Mouse (Mus musculus) hematopoietic stem cell, adult 5-6 weeks (primary cell): ENCODE data around the gene Ttc9c. TPM values are rescaled to one million over a fixed set of nuclear protein-coding genes. Genes with fewer than 3 reads are reported as not detected.

Experiments used
- ATAC-seq, 2 experiments: fragments of 125-278 bp in 1 of 2; replicated peaks in 1 of 2; 2 replicates each; pipeline ENCODE4 v1.8.0; 2016 to 2017; ENCODE audit warnings: inconsistent platforms in 2 of 2, mild to moderate bottlenecking in 2 of 2, moderate number of reproducible peaks in 2 of 2, low read depth in 1 of 2, moderate TSS enrichment in 1 of 2; ENCODE audit not compliant: low FRiP score in 2 of 2, poor library complexity in 2 of 2, severe bottlenecking in 2 of 2, insufficient read depth in 1 of 2, low TSS enrichment in 1 of 2
- total RNA-seq: library from RNA; stranded (forward); fragments of 172-1452, 232-1000 nt; gene quantifications from 2 replicates; pipeline ENCODE4 v1.2.3, GENCODE M21; 2017

Gene Ttc9c
- total RNA-seq, 1 experiment from 2014 or later, result 83.7 TPM

- no peak for ATAC-seq
Observed at GRCm38 (mm10) chr19:8798947-8799315, 20.2 kb downstream of the Ttc9c start.

- peak; percentile 67 to 77 for ATAC-seq
Observed at GRCm38 (mm10) chr19:8798264-8798946, 20.7 kb downstream of the Ttc9c start, which contains the start of gene Polr2g. Polr2g (minus strand) TSS chr19:8798577.

- no peak for ATAC-seq
Observed at GRCm38 (mm10) chr19:8790171-8790570, 29.0 kb downstream of the Ttc9c start.

GRCm38 (mm10) chr19:8789171-8789570, 30.0 kb downstream of the Ttc9c start:
- no peak for ATAC-seq

GRCm38 (mm10) chr19:8788521-8788920, 30.6 kb downstream of the Ttc9c start:
- ATAC-seq, result no peak

GRCm38 (mm10) chr19:8786008-8786781, 32.9 kb downstream of the Ttc9c start, which contains the start of gene Taf6l:
Taf6l (minus strand) TSS chr19:8786417.
- peak; percentile 98 to 99 for ATAC-seq

- ATAC-seq, result no peak
Observed at GRCm38 (mm10) chr19:8774951-8775421, 44.1 kb downstream of the Ttc9c start.

GRCm38 (mm10) chr19:8774086-8774835, 44.9 kb downstream of the Ttc9c start, which contains the start of gene Tmem179b:
Tmem179b (minus strand) TSS chr19:8774467.
- peak; percentile 78 to 94 for ATAC-seq

GRCm38 (mm10) chr19:8773409-8773808, 45.7 kb downstream of the Ttc9c start:
- no peak for ATAC-seq

GRCm38 (mm10) chr19:8772996-8773395, 46.1 kb downstream of the Ttc9c start:
- ATAC-seq, result no peak

- ATAC-seq, result peak; percentile 55 to 70
Observed at GRCm38 (mm10) chr19:8770567-8771270, 48.4 kb downstream of the Ttc9c start, which contains the start of gene Tmem223. Tmem223 (plus strand) TSS chr19:8770996.

- ATAC-seq, result no peak
Observed at GRCm38 (mm10) chr19:8765562-8765961, 53.6 kb downstream of the Ttc9c start.

- ATAC-seq, result no peak
Observed at GRCm38 (mm10) chr19:8763276-8763675, 55.9 kb downstream of the Ttc9c start.

GRCm38 (mm10) chr19:8760757-8761156, 58.4 kb downstream of the Ttc9c start:
- ATAC-seq, result no peak
